Mouse (Mus musculus) adrenal gland, postnatal 36 days (tissue): ENCODE measurements around the gene Slc7a9. TPM values are rescaled to one million over a fixed set of nuclear protein-coding genes. Genes with fewer than 3 reads are reported as not detected.

ENCODE experiments used
- DNase-seq, 2 experiments: peaks; one replicate each; pipeline ENCODE4 v3.0.0; 2021; ENCODE audit warnings: mixed read lengths in 1 of 2
- long read RNA-seq, 2 experiments: library from polyadenylated mRNA; stranded (forward); transcript quantifications; one replicate each; pipeline ENCODE4 v2.0.0; 2021; ENCODE audit warnings: borderline sequencing depth in 2 of 2
- total RNA-seq, 2 experiments: library from RNA; stranded (reverse); gene quantifications; 2 replicates each; pipeline ENCODE4 v1.2.3; 2021

Gene Slc7a9
- total RNA-seq, result not detected
- long read RNA-seq, experiment 1, result 0 reads
- long read RNA-seq, experiment 2, result 0 reads

DNA sequence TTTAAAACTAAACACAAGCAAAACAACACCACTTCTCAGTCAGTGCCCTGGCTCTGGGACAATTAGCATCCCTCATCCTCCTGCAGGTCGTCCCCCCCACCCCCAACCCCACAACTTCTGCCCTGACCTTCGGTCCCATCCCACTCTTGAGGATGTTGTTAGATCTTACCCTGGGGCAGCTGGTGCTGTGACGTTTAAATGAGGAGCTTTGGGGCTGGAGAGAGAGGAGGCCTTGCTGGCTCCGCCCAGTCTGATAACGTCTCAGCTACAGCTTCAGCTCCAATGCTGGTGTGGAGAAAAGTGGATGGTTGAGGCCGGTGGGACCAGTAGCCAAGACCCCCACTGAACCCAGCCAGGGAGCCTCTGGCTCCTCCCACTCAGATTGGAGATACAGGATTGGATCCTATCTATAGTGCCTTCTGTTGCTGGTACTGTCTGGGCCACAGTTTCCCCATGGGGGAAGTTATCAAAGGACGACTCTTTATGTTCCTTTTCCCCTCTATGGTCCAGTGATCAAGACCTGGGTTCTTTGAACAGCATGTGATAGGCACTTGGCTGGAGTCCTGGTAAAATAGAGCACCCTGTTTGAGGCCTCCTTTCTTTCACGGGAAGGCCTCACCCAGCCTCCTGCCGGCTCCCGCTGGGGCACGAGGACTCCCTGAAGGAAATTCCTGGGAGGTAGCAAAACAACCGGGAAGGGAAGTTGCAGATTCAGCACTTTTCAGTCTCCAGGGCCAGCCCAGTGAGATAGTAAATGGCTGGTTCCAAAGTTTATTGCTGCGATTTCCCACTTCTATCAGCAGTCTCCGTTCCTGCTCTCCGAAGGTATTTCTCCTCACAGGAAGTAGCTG is at the start of gene Slc7a9:
Gene Slc7a9, plus strand, starts transcription at position 801 of the 851 bp plus-strand sequence.
- no peak for DNase-seq

DNA sequence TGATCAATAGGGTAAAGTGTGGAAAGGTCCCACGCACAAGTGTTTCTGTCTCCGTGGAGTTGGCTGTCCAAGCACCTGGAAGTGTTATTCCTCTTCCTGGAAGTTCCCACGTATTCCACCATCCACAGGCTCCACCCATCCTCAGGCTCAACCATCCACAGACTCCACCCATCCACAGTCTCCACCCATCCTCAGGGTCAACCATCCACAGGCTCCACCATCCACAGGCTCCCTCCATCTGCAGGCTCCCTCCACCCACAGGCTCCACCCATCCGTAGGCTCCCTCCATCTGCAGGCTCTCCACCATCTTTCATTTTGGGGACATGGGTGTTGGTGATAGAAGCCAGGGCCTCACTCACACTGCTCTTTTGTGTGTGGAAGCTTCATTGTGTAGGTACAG is 47.4 kb upstream of the Slc7a9 start:
- DNase-seq, result no peak

DNA sequence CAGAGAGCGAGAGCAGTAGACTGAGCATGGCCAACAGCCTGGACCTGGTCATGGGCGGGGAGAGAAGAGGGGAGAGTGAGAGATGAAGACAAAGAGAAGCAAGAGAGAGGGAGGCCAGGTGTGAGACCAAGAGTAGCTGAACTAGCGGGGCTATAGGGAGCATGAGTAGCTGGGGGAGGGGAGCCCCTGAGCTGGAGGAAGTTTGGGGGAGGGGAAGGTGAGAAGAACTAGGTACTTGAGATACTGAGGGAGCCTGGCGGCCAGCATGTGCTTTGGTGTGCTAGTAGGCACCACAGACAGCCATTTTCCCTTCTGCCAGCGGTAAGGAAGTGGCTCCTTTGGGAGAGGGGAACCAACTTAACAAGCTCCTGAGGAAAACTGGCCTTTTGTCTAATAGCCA is 33.4 kb upstream of the Slc7a9 start:
- DNase-seq, result no peak

DNA sequence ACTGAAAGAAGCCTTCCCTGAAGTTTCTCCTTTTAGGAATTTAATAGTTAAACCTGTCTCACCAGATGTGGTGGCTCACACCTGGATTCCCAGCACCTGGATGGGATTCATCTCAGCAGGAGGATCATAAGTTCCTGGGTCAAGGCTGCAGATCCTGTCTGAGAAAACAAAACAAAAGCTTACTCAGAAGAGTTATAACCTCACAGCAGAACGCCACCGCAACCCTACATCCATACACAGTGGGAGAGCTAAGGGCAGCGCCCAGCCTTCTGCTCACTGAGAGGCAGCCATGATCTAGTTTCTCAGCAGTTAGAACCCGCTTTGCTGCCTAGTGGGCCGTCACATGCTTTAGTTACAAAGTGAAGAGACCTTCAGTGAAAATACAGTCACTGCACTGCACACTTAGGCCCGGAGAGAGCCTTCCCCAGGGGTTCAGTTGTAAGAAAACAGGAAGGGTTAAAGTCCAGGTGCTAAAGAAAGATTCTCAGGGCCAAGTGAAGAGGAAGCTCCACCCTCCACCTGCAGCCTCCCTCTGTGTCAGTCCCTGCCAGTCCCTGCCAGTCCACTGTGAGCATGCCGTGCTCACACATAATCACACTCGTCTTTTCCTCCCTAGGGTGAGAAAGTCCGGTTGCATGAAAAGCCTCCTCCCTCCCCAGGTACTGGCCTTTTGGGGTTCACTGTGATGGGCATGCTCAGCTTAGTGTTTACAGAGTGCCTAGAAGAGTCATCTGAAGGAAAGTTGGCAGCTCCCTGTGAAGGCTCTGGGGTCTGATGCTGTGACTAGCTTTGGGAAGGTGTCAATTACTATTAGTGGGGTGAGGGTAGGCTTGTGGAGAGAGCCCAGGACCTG is 32.6 kb upstream of the Slc7a9 start:
- peak; percentile 27 to 54 for DNase-seq

DNA sequence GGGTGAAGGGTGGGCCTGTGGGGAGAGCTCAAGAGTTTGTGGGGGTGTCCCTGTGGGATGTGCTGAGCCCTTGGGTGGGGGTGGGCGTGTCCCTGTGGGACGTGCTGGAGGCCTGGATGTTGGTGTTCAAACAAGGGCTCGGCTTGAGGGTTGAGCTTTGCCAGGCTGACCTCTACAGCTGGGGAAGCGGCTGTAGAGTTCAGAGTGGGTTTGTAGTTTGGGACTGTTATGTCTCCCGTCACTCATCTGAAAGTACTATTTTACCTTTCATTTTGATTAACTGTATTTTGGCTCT is 32.0 kb upstream of the Slc7a9 start:
- no peak for DNase-seq

DNA sequence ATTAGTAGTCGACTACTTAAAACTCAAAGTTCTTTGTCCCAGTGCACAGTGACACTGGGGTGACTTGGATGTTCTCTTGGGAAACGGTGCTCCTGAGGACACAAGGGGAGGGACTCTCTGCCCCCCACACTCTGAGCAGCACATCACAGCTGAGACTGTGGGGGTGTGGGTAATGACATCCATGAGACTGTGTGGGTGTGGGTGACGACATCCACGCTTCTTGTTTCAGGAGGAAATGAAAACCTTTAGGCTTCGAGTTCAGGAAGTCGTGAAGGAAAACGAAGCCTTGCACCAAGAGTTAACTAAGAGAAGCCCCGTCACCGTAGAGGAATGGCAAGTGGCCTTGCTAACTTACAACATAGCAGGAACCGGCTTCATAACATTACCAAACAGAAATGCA is 25.5 kb upstream of the Slc7a9 start:
- no peak for DNase-seq

- no peak for DNase-seq
Observed at GRCm38 (mm10) chr7:35428146-35428545, 20.4 kb upstream of the Slc7a9 start.

DNA sequence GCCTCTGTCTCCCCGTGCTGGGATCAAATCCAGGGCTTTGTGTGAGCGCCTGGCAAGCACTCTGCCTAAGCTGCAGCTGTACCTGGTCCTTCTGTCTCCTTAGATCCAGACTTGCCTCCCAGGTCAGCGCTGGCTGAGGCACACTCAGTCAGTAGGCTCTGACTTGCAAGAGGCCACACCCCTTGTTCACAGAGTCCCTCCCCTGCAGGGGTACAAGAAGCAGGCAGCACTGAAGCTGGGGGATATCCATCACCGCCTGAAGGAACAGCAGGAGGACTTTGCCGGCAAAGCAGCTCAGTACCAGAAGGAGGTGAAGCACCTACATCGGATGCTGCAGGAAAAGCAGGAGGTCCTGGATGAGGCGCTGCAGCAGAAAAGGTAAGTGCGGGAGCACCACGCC is 13.3 kb upstream of the Slc7a9 start:
- no peak for DNase-seq

DNA sequence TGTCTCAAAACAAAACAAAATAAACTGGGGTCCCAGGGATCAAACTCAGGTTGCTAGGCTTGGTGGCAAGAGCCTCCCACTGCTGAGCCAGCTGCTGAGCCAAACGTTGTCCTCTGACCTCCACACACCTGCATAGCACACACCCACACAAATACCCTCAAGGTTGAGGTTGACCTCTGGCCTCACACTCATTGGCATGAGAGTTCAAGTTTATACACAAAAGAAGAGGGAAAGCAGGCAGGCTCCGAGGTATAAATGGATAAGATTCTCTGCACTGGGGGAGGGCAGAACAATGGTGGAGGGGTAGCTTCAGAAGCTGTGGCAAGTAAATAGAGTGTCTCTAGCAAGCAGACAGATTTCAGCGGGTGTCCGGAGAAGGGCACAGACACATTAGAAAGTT is 1.1 kb upstream of the Slc7a9 start:
- DNase-seq, result no peak

DNA sequence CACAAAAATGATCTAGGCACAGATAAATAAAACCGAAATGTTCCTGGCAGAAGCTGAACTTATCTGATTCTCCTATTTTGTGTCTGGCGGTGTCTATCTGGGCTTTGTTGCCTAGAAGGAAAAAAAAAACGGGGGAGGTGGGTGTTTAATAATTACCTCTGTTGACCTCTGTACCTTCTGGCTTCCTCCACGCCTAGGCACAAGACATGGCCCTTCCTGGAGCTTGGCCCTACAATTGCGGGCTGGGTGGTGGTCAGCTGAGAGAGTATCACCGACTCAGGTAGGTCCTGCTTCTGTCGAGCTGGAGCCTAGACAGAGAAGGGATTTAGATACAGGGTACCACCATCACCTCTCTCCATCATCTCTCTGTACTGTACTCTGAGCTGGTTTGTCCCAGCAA is 271 bp downstream of the Slc7a9 start:
- no peak for DNase-seq

DNA sequence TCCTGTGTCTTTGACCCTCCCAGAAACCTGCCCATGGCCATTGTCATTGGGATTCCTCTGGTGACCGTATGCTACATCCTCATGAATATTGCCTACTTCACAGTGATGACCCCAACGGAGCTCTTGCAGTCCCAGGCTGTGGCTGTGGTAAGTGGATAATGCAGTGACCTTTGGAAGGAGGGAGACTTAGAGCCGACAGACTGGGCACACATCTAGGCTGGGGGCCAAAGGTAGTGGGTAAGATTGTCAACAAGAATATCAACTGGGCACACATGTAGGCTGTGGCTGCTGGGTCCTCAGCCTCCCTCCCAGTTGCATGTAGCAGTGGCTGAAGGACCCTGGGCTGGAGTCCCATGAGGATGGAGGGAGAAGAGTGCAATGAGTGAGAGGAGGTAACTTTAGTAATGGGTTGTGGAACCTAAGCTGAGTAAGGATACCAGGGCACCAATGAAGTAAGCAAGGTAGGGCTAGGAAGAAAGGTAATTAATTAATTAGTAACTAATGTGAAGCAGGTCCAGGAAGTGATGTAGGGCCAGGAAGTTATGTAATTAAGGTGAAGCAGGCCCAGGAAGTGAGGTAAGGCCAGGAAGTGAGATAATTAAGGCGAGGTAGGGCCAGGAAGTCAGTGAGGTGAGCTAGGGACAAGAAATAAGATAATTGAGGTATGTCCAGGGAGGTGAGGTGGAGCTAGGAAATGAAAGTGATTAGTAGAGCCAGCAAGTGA is 7.7 kb downstream of the Slc7a9 start:
- no peak for DNase-seq

- no peak for DNase-seq
Observed at GRCm38 (mm10) chr7:35460971-35461370, 12.4 kb downstream of the Slc7a9 start.

GRCm38 (mm10) chr7:35465027-35465426 is 16.4 kb downstream of the Slc7a9 start:
- no peak for DNase-seq

- no peak for DNase-seq
Observed at GRCm38 (mm10) chr7:35467856-35468255, 19.3 kb downstream of the Slc7a9 start.

DNA sequence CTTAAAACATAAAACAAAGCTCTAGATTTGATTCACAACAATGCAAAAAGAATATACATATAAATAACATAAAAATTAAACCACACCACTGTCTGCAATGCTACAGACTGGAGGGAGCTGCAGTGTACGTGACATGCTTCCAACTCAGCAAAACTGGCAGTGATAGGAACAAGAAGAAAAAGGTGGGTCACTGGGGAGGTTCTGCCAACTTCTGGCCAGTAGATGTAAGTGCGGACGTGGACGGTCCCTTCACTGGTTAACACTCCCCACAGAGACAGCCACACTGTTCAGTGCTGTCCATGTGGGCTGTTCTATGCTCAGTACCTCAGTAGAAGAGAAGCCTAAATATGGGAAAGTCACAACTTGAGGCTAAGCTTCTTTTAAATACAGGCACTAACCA is 22.2 kb downstream of the Slc7a9 start:
- no peak for DNase-seq

GRCm38 (mm10) chr7:35476457-35476856 is 27.9 kb downstream of the Slc7a9 start:
- no peak for DNase-seq

GRCm38 (mm10) chr7:35485126-35485525 is 36.5 kb downstream of the Slc7a9 start:
- DNase-seq, result no peak

GRCm38 (mm10) chr7:35486553-35486952 is 38.0 kb downstream of the Slc7a9 start:
- DNase-seq, result no peak

DNA sequence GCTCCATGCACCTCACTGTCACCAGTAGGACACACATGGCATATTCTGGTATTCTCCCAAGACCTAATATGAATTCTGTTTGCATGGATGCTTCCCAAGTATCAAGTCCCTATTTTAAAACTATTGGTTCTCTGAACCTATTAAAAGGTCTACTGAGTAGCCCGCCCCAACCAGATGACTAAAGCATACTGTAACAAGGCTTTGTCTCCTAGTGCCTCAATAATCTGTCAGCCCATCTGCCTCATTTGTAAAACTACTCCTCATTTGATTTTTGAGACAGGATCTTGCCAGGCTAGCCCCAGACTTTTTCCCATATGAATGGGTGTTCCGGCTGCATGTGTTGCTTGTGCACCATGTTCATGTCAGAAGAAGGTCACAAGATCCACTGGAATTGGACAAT is 41.6 kb downstream of the Slc7a9 start:
- no peak for DNase-seq

- DNase-seq, result no peak
Observed at GRCm38 (mm10) chr7:35491005-35491404, 42.4 kb downstream of the Slc7a9 start.

DNA sequence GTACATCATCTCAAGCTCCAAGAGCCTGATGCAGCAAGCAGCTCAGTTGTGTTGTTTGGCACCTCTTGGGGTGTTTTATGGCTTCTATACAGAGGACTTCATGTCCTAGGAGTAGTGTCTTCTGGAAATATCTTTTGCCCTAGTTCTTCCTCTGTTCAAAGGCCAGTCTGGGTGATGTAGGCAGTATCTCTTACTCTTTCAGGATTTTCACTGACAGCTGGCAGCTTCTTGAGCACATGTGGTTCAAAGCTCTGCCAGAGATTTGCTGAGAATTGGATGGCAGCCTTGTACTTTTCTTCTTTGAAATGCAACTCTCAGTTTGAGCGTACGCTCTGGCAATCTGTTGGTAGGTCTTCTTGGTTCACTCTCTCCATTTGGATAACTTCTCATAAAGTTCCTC is 48.9 kb downstream of the Slc7a9 start:
- no peak for DNase-seq

DNA sequence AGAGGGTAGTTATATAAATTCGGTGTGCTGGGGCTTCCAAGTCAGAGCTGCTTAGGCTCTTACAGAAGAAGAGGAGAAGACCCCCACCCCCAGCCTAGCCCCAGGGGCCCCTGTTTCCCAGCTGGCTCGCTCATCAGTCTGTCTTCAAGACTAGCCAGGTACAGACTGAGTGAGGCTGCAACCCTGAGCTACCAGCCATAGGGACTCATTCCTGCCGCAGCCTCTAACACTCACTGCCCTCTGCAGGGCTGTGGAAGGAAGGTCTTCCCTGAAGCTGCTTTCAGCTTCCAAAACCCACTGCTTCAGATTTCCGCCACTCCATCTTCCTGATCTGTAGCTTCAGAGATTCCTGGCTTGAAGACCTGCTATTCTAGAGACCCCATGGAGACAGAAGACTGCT is 53.4 kb downstream of the Slc7a9 start:
- DNase-seq, result no peak
